Mouse (Mus musculus) brain, embryonic 14.5 days (tissue): ENCODE results near the gene F5.

Experiments used
- CTCF ChIP-seq: fragments of 200-500 bp; IDR thresholded peaks from 2 replicates; pipeline ENCODE4 v1.5.1; 2012; ENCODE audit warnings: inconsistent platforms, mild to moderate bottlenecking, moderate library complexity, borderline replicate concordance; ENCODE audit not compliant: insufficient read depth, insufficient read length; ENCODE audit errors: extremely low read depth
- POLR2A ChIP-seq: fragments of 200-500 bp; IDR thresholded peaks from 2 replicates; pipeline ENCODE4 v1.6.1; 2012; ENCODE audit warnings: mild to moderate bottlenecking, inconsistent platforms, borderline replicate concordance; ENCODE audit not compliant: poor library complexity, insufficient read depth, insufficient read length, severe bottlenecking; ENCODE audit errors: extremely low read depth

GRCm38 (mm10) chr1:164214190-164214589 is 62.6 kb downstream of the F5 start:
- TF ChIP-seq POLR2A (no peak), CTCF (no peak)
